Mouse (Mus musculus) mouse embryonic stem cell (cell line): ENCODE measurements at regions not wholly inside any gene's neighbourhood (a gene's known extent, or its start where the extent isn't known, plus 50 kb on each side); places are given as distances from the start of the nearest gene placed in this dataset.

Experiments
- in situ Hi-C, 2 experiments: fragments of 300-500 bp; cut with MboI; formaldehyde crosslinking; loops; 1 replicate in 1 of 2; 3 replicates in 1 of 2; pipeline ENCODE4 v1.14.3; 2019 to 2020; ENCODE audit warnings: low sequenced_read_pairs in 2 of 2, low pct_unique_long_range_greater_than_20kb in 1 of 2, mixed read lengths in 1 of 2; ENCODE audit not compliant: unreplicated experiment in 1 of 2

DNA sequence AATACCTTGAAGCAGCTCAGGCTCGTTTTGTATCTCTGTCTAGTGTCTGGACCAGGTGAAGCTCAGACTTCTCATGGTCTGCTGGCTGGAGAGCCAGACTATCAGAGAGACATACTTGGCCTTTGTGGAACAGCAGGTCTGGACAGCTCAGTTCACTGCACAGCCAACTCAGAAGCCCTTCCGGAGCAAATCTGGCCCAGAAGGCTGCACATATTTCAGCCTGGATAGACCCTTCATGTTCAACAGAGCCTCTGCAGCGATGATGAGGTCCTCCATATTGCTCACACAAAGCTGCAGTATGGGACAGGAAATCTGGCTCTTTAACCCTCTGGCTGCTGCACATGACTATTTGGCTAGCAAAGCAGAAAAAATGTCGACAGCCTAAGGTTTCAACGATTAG, 108.7 kb upstream of the Gk2 start:
- in situ Hi-C loops, result no loop called here

DNA sequence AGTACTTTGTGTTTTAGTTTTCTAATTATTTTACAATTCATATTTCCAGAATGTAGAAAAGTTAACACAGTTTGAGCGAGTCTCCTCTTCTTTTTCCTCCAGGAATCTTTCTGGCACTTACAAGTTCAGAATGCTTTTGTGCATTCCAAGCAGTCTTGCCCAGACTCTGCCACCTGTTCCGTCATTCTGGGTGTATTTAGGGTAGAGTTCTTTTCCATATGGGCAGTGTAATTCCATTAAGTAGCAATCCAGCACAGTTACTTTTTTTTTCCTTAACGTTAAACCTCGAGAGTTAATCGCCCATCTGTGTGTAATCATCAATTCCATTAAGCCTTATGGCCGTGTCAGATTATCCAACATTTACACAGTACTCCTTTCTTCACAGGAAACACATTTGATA, 106.9 kb upstream of the Gk2 start:
- in situ Hi-C loops, result no loop called here

DNA sequence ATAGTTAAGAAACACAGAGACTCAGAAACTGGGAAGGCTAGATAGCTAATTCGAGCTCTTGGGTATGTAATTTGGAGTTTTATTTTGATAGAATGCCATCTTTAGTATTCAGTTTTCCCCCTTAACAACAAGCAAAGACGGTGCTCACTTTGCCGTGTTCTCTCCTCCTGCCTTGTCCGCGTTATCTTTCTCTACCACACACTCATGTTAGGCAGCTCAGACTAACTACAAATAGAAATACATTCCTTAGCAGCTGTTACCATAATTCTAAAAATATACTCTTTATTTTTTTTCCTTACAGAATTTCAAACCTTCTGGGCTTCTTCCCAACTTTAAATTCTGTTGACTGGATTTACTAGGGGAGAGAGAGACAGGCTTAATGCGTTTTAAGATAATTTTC, 97.5 kb upstream of the Gk2 start:
- in situ Hi-C loops, result loop anchor here (5.0 kb wide), 2 partner anchors 422 to 427 kb away; no protein-coding TSS in a partner anchor

DNA sequence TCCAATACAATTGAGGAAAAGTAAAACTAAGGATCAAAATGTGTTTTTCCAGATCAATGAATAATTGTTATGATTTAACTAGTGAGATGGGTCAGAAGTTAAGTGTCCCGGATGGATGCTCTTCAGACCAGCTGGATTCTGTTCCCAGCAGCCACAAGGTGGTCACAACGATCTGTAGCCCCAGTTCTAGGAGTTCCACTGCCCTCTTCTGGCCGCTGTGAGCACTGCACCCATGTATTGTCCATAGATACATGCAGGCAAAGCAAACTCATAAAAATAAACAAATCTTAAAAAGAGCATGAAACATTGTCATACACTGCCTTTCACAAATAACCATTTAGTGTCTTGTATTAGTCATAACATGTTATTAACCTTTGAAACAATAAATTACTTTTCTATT, 96.3 kb upstream of the Gk2 start:
- in situ Hi-C loops, result loop anchor here (5.0 kb wide), 2 partner anchors 421 to 426 kb away; no protein-coding TSS in a partner anchor

DNA sequence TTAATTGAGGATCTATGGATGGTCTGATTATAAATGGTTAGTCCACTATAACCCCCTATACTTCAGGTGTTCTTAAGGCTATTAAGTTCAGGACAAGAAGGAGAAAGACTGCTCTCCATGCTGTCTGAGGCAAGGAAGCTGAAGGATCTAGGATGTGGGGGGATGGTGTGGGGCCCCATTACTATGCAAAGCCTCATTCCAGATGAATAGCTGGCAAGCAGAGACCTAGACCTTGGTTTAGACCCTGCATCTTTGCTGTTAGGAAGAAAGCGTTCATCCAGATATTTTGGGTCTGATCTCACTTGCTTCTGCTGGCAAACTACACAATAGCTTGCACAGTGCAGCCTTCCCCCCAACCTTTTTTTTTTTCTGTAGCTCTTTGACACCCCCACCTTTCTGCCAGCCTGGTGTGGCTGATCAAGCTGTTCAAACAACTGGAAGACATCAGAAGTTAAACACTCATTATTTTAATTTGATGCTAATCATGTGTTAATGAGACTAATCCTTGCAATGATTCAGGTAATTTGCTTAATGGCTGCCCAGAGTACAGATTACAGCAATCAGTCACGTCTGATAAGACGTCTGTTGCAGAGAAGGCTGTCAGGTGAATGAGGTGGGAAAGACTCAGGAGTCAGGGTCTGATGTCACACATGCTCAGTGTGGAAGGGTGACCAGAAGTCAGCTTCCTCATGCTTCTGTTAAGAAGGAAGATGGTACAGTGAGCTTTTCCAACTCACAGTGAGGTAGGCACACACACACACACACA, 80.9 kb upstream of the Gk2 start:
- in situ Hi-C loops, result no loop called here

DNA sequence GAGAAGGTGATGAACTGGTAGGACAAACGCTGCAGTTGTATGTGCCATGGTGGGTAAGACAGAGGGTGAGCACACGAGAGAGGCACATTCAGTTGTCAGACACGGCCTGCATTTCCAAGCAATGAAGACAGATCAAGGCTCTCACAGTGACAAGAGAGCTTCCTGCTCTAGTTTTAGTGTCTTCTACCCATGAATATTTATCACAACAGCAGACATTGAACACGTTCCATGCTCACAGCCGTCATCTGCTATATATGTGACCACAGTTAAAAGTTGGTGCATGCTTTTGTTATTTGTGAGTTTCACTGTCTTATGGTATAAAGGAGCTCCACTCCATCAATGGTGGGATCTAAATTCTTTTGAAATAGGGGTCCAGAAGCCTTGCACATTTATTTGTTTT, 76.9 kb upstream of the Gk2 start:
- in situ Hi-C loops, result no loop called here

DNA sequence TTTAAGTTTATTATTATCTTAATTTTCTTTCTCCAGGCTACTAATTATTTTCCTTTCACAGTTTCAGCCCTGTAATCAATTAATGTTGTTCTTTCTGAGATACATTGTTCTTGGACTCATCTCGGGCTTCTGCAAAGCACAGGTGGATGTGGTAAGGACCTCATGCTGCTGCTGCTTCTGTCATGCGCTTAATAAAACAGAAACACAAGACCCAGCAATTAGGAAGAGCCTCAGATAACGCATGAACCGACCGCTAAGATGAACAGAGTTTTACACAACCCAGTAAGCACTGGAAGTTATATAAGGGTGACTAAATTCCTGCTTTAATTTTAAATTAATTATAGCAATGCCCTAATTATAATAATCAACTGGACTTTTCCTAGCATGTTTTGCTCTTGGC, 70.7 kb upstream of the Gk2 start:
- in situ Hi-C loops, result no loop called here
